Mouse (Mus musculus): ENCODE measurements around the gene Ttll5. TPM values are rescaled to one million over a fixed set of nuclear protein-coding genes. Genes with fewer than 3 reads are reported as not detected.
A peak's percentile ranks its signal among the peaks of the same experiment; 100 is the strongest.

The Ttll5 gene
- total RNA-seq, 2 experiments from 2014 or later = 3.8 to 12.1 TPM

GRCm38 (mm10) chr12:85993790-85994360, 169.4 kb downstream of the Ttll5 start:
- no peak for ATAC-seq (replicated peaks; ENCODE audit: low FRiP score, poor library complexity, severe bottlenecking)

GRCm38 (mm10) chr12:86000641-86001073, 176.2 kb downstream of the Ttll5 start:
- no peak for ATAC-seq (replicated peaks; ENCODE audit: low FRiP score, poor library complexity, severe bottlenecking)

DNA sequence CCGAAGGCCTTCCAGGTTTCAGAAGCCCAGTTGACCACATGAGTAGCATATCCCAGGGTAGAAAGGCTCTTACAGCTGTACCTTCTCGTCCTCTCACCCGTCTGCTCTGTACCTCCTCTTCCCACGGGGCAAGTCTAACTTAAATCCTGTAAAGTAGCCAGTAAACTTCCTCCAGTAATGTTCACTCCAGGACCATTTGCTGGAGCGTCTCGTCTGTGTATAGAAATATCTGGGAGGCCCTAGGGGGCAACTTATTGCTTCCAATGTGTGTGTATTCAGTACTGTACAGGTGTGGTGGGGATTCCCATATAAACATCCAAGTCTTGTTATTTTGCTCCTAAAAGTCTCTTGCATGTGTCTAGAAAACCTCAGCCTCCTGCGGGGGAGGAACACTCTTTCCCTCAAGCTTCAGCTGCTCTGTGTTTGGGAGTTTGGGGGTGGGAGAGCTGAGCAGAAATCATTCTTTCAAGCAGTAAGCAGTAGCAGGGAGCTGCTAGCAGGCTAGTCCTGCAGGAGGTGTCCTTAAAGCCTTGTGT, 176.7 kb downstream of the Ttll5 start:
- no peak for ATAC-seq (replicated peaks; ENCODE audit: low FRiP score, poor library complexity, severe bottlenecking)

DNA sequence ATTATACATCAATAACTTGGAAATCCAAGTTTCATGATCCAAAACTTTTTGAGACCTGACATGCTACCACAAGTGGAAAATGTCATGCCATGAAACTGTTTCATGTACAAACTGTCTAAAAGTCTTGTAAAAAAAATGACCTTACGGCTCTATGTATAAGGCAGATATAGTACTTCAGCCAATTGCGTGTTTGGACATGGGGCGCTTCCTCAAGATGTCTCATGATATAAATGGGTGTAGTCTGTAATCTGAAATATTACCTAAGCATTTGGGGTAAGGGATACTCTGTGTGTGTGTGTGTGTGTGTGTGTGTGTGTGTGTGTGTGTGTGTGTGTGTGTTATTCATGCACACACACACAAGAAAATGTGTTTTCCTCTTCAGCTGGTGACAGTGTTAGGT, 180.2 kb downstream of the Ttll5 start:
- ATAC-seq (replicated peaks; ENCODE audit: low FRiP score, poor library complexity, severe bottlenecking) = 0 out of 2 replicates have a peak, but pooled peaks have one; percentile 20

GRCm38 (mm10) chr12:86007377-86007776, 182.9 kb downstream of the Ttll5 start:
- ATAC-seq (replicated peaks; ENCODE audit: low FRiP score, poor library complexity, severe bottlenecking) = no peak

DNA sequence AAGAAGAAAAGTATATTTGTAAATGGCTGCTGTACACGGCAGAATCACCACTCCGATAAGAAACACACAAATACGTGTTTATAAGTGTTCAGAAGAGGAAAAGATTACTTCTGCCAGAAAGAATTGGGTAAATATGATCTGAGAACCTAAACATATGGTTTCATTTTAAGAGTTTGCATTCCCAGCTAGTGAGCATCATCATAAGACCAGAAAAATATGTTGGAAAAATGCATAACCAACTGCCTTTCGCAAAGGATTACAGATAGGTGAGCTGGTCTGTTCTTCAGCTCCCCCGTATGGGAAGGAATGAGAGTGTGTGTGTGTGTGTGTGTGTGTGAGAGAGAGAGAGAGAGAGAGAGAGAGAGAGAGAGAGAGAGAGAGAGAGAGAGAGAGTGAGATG, 186.2 kb downstream of the Ttll5 start:
- ATAC-seq (replicated peaks; ENCODE audit: low FRiP score, poor library complexity, severe bottlenecking) = no peak

GRCm38 (mm10) chr12:86012195-86012594, 187.7 kb downstream of the Ttll5 start:
- ATAC-seq (replicated peaks; ENCODE audit: low FRiP score, poor library complexity, severe bottlenecking) = no peak

DNA sequence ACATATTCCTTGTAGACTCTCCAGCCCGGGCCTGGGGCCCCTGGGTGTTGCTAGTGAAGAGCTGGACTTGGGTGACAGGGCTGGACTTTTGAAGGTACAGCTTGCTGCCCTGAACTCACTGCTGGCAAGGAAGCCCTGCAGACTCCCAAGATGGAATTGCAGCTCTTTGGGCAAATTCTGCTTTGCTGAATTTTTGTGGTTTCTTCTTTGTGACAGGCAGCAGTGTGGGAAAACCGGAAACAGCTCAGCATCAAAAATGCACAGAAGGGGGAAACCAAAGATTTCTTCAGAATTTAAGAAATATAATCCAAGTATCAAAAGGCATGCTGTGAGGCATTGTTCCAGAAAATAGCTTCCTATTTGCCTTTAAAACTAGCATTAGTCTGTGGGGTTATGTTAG, 189.7 kb downstream of the Ttll5 start:
- no peak for ATAC-seq (replicated peaks; ENCODE audit: low FRiP score, poor library complexity, severe bottlenecking)

DNA sequence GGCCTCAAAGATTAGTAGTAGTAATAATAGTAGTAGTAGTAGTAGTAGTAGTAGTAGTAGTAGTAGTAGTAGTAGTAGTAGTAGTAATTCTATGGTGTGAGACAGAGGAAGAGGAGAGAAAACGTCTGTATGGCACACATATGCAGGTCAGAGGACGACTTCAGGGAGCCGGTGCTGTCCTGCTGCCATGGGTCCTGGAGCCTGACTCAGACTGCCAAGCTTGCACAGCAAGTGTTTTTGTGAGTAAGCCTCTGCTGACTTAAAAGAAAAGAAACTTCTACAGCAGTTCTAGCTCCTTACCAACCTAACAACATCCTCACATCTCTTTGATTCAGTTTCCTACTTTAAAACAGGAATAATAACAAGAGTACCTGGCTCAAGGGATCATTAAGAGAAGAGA, 190.2 kb downstream of the Ttll5 start:
- ATAC-seq (replicated peaks; ENCODE audit: low FRiP score, poor library complexity, severe bottlenecking) = no peak

DNA sequence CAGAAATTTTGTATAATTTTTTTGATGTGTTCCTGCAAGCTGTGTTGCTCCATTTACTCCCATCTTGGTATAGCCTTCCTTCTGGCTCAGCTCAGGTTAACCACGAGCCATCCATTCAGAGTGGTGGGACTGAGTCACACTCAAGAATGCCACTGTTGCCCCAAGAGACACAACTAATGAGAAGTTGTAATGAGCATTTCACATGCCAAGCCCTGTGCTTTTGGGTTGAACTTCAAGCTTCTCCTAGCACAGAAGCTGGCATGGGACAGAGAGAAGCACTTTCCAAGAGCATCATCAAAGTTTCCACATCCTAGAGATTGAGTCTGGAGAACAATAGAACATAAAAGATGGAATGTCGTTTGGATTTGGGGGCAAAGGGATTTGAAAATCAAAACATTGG, 190.7 kb downstream of the Ttll5 start:
- ATAC-seq (replicated peaks; ENCODE audit: low FRiP score, poor library complexity, severe bottlenecking) = no peak

GRCm38 (mm10) chr12:86017360-86017759, 192.9 kb downstream of the Ttll5 start:
- no peak for ATAC-seq (replicated peaks; ENCODE audit: low FRiP score, poor library complexity, severe bottlenecking)

GRCm38 (mm10) chr12:86021583-86021982, 197.1 kb downstream of the Ttll5 start:
- no peak for ATAC-seq (replicated peaks; ENCODE audit: low FRiP score, poor library complexity, severe bottlenecking)

- ATAC-seq (replicated peaks; ENCODE audit: low FRiP score, poor library complexity, severe bottlenecking) = no peak
These were observed 198.0 kb downstream of the Ttll5 start for GRCm38 (mm10) chr12:86022282-86022984.

GRCm38 (mm10) chr12:86023081-86023871, 198.8 kb downstream of the Ttll5 start:
- no peak for ATAC-seq (replicated peaks; ENCODE audit: low FRiP score, poor library complexity, severe bottlenecking)

- no peak for ATAC-seq (replicated peaks; ENCODE audit: low FRiP score, poor library complexity, severe bottlenecking)
These were observed 200.0 kb downstream of the Ttll5 start for GRCm38 (mm10) chr12:86024426-86024825.

GRCm38 (mm10) chr12:86025480-86025879, 201.0 kb downstream of the Ttll5 start:
- ATAC-seq (replicated peaks; ENCODE audit: low FRiP score, poor library complexity, severe bottlenecking) = no peak

GRCm38 (mm10) chr12:86027000-86027399, 202.5 kb downstream of the Ttll5 start:
- ATAC-seq (replicated peaks; ENCODE audit: low FRiP score, poor library complexity, severe bottlenecking) = no peak

GRCm38 (mm10) chr12:86027747-86028146, 203.3 kb downstream of the Ttll5 start:
- ATAC-seq (replicated peaks; ENCODE audit: low FRiP score, poor library complexity, severe bottlenecking) = no peak

- no peak for ATAC-seq (replicated peaks; ENCODE audit: low FRiP score, poor library complexity, severe bottlenecking)
These were observed 206.5 kb downstream of the Ttll5 start for GRCm38 (mm10) chr12:86030932-86031331.

DNA sequence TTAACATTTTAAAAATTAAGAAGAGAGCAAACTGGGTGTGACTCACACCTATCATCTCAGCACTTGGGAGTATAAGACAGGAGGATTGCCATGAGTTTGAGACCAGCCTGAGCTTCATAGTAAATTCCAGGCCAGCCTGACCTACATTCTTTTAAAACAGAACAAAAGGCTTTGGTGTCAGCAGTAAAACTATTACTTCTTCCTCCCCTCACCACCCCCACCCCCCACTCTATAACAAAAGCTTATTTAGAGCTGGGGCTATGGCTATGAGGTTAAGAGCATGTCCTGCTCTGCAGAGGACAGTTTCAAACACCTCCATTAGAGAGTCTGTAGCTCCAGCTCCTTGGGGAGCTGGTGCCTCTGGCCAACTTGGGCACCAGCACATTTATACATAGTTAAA, 211.1 kb downstream of the Ttll5 start:
- ATAC-seq (replicated peaks; ENCODE audit: low FRiP score, poor library complexity, severe bottlenecking) = no peak

Measured in erythroblast, adult 5-6 weeks (primary cell).